Mouse (Mus musculus): ENCODE measurements around the gene Cyb5d2.
"Not testable (repeated sequence)": the region's sequence is repeated elsewhere in the genome, so short reads cannot be mapped to it uniquely, and the experiment has no call there.

Gene Cyb5d2

DNA sequence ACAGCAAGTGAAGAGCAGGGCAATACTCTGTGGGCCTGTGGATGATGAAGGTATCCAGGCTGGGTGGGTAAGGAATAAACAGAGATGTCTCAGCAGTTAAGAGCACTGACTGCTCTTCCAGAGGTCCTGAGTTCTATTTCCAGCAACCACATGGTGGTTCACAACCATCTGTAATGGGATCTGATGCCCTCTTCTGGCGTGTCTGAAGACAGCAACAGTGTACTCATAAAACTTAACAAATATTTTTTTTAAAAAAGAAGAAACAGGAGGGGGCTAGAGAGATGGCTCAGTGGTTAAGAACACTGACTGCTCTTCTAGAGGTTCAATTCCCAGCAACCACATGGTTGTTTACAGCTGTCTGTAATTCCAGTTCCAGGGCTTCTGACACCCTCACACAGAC is 23.3 kb downstream of the Cyb5d2 start:
- DNase-seq (ENCODE audit: low read depth, low spot score) = not testable (repeated sequence)

DNA sequence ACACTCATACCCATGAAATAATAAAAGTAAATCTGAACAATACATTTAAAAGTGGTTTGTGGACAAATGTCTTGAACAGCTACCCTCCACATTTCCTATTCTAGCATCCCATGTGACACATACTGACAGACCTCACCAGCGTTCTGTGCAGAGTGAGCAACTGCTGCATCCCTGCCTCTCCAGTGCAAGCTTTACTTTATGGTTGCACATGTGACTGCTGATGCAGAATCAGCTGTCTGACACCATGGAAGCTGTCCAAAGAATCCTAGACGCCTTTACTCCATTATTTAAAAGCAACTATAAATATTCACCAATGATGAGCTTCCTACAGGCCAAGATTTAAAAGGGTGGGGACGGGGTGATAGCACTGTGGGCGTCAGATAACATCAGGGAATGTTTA is 24.5 kb downstream of the Cyb5d2 start:
- no peak for DNase-seq (ENCODE audit: low read depth, low spot score)

DNA sequence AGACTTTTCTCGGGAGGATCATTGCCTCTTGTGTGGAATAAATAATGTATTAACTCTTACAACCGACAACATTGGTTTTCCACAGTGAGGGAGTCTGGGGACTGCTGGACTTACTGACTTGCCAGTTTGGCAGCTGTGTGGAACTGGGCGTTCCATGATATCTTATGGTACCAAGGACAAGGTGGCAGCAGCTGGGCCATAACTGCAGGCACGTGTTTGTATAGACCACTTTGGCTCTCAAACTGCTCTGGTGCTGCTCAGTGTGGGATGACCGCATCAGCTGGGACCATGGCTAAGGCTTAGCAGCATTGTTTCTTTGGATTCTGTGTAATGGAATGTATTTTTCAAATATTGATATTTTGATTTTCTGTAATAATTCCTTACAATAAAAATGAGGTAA is 25.1 kb downstream of the Cyb5d2 start:
- DNase-seq (ENCODE audit: low read depth, low spot score) = no peak

DNA sequence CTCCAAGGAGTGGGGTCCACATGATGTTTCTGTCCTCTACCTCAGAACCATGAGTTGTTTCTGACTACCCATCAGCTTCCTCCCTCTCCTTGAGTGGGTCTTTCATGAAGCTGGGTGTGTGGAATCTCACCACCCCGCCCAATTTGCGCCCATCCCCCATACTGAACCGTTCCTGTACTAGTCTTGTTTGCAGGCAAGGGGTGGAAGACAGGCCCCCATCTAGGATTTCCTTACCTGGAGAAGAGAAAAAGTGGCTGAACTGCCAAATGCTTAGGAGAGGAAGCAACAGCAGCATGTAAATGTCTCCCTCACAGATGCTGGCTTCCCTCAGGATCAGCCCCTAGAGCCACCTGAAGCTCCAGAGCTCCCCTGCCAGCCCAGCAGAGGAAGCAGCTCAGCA is 25.6 kb downstream of the Cyb5d2 start:
- DNase-seq (ENCODE audit: low read depth, low spot score) = no peak

DNA sequence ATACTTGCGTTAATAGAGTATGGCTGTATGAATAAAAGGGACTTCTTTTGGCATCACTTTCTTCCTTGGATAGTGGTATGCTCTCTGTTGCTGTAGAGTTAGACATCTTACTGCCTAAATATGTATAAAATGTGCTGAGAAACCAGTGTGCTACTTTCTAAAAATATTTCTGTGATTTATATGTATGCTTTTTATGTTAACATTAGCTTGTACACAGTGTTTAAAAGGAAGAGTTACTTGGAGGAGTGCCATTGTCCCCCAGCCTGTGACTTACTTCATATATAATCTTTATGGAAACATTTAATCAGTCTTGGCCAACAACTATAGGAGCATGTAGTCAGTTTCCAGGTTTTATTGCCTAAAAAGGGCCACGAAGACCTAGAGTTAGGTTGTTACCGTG is 26.9 kb downstream of the Cyb5d2 start:
- no peak for DNase-seq (ENCODE audit: low read depth, low spot score)

DNA sequence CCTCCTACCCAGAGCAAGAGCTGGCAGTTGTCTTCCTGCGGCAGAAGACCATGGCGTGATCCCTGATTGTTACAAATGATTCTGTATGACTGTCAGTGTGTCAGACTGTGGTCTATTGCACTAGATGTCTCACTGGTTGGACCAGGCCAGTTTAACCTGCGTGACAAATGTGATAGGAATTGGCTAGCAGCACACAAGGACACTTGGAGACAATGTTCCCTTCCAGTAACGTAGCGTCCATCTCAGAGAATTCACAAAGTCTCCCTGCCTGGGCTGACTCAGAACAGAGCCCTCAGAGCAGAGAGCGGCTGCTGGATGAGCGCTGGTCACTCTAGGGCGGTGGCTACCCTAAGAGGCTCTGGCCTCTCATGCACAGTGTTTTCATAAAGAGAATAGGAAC is 28.2 kb downstream of the Cyb5d2 start:
- no peak for DNase-seq (ENCODE audit: low read depth, low spot score)

DNA sequence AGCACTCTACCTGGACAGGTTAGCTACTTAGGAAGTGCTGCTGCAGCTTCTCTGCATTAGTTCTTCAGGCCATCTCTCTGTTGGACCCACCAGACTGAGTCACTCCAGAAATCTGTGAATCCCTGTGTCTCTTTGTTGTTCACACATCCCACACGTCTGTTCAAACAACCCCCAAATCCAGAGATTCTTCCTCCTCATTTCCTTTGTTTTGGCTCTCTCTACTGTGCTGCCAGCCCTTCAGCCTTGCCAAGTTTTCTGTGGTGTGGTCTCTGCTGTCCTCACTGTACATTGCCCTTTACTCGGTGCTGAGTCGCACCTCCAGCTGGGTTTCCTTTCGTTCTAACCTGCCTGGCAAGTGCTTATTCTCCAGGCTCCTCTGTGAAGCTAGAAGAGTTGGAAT is 31.7 kb downstream of the Cyb5d2 start:
- DNase-seq (ENCODE audit: low read depth, low spot score) = no peak

DNA sequence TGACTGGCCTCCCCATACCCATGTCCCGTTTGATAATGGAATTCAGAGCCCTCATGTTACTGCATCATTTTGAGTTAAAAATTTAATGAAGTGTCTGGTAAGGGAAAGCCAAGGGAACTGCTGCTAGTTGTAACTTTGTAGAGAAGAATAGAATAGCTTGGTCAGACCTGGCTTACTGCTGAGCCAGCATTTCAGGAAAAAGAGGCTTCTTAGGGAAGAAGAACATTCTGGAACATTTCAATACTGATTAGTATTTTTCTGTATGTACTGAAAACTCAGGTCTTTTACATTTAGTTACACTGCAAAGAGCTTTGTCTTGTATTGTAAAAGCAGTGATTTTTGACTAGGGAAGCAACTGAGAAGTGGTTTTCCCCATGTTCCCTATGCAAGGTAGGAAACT is 35.2 kb downstream of the Cyb5d2 start:
- no peak for DNase-seq (ENCODE audit: low read depth, low spot score)

DNA sequence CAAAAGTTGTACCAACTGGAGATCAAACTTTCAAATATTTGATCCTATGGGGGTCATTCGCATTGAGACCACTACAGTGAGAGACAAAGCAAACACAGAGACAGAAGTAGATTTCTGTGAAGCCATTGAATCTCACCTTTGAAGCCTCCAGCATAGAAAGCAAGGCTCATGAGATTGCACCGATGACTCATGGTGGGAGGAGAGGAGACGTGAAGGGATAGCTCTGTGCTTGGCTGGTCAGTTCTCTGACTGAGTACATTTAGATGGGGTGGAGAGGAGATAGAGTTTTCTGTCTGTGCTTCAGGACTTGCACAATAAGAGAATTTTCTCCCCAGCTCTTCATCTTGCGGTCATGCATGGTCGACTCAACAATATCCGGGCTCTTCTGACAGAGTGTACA is 36.4 kb downstream of the Cyb5d2 start:
- no peak for DNase-seq (ENCODE audit: low read depth, low spot score)

DNA sequence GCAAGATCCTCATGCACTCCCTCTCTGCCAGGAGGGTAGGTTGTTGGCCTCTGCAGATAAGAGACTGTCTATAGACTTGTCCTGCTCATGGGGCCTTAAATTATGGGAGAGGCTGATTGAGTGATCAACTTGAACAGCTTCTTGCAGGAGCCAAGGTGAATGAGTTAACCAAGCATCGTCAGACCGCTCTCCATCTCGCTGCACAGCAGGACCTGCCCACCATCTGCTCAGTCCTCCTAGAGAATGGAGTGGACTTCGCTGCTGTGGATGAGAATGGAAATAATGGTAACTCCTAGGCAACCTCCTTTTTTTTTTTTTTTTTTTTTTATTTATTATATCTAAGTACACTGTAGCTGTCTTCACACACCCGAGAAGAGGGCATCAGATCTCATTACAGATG is 37.6 kb downstream of the Cyb5d2 start:
- no peak for DNase-seq (ENCODE audit: low read depth, low spot score)

DNA sequence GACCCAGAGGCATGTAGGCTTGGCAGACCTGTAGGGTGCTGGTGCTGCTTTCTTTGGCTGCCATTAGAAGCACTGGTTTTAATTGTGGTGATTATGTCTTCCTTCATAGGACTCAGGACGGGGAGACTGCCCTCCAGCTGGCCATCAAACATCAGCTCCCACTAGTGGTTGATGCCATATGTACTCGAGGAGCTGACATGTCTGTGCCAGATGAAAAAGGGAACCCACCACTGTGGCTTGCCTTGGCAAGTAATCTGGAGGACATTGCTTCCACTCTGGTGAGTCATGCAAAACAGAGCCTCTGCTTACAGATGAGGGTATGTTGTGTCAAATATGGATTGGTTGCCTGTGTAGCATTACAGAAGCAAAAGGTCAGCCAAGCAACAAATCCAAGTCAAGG is 44.0 kb downstream of the Cyb5d2 start:
- no peak for DNase-seq (ENCODE audit: low read depth, low spot score)

DNA sequence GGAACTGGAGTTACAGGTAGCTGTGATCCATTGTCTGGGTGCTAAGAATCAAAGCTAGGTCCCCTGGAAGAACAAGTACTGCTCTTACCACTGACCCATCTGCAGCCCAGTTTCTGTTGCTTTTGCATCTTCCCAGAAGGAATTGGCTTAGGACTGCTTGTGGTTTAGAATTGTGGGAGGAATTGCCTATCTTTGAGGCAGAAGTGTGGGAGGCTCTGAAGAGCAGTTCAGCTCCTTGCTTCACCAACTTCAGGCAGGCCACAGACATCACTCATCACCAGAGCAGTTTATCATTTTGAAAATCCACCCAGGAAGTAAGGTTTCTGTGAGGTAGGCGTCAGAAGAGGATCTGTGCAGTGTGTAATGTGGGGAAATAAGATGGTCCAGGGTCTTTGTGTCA is 56.9 kb downstream of the Cyb5d2 start:
- DNase-seq (ENCODE audit: low read depth, low spot score) = no peak

DNA sequence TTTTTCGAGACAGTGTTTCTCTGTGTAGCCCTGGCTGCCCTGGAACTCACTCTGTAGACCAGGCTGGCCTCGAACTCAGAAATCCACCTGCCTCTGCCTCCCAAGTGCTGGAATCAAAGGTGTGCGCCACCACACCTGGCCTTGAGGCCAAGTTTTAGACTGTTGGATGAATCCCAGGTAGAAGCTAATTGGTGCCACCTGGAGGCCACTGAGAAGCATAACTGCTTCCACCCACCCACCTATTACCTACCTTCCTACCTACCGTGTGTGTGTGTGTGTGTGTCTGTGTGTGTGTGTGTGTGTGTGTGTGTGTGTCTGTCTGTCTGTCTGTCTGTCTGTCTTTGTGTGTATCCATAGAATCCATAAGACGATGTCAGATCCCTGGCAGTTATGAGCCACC is 58.4 kb downstream of the Cyb5d2 start:
- not testable (repeated sequence) for DNase-seq (ENCODE audit: low read depth, low spot score)

DNA sequence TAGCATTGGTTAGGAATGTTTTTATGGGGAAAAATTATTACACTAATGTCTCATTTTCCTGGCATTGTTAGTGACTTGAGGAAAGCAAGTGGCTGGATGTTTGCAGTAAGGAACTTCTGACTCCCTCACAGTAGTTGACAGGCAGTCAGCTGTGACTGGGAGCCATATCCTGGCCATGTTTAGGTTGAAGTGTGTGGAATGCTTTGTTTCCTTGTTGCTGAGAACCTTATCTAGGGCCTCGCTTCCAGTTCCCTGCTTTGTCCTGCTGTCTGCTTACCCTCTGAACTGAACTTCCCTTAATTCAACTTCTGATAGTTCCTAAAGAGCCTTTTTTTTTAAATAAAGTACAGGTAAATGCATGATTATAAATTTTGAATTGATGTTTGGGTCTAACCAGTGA is 59.6 kb downstream of the Cyb5d2 start:
- no peak for DNase-seq (ENCODE audit: low read depth, low spot score)

DNA sequence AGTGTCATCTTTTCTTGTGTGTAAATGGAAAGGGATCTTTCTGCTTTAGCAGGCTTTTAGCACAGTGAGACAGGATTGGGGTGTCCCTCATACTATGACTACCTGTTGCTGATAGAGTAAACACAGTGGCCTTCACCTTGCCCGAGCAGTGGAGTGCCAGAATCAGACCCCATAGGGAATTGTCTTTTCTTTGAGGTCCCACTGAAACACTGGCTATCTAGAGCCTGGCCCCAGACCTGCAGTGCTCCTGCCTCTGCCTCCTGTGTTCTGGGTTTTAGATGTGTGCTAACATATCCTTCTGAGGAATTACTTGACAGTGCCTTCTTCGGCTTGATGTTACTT is 60.5 kb downstream of the Cyb5d2 start:
- DNase-seq (ENCODE audit: low read depth, low spot score) = no peak

DNA sequence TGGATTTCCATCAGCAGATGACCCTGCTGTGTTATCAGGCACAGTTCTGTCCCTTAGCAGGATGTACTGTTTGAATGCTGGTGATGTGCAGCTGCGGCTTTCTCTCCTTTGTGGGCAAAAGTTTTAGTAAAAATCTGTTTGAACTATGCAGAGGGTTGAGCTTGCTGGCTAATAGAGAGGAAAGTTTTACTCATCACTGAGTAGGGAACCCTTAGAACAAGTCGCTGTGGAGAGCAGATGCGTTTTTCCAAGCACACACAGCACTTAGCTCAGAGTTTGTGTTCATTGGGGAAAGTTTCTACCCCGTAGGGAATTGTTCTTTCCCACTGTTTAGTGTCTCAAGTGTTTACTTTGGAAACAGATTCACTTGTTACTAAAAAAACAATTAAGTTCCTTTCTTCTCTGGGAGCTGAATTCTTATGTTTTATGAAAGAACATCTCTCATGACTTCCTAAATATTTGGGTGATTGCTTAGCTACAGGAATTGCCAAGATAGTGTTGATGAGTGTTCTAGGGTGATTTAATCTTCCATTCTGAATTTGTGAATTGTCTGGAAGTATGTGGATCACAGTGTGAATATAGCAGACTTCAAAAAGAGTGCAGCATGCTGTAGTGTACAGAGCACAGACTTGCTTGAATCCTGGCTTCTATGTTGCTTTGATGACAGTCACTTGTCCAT is 61.0 kb downstream of the Cyb5d2 start:
- DNase-seq (ENCODE audit: low read depth, low spot score) = no peak

DNA sequence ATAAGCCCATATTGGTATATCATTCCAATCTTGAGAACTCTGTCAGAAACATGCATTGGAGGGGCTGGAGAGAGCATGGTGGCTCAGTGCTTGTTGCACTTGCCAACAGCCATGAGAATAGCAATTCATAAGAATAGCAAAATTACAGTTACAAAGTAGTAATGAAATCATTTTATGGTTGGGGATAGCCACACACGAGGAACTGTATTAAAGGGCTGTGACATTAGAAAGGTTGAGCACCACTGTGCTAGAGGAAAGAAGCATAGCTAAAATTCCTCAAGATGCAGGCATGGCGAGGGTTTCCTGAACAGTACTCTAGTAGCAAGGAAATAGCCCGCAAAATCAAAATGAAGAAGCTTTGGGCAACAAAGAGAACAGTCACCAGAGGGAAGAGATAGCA is 62.2 kb downstream of the Cyb5d2 start:
- DNase-seq (ENCODE audit: low read depth, low spot score) = no peak
